Mouse (Mus musculus): ENCODE measurements around the gene Zfp784. TPM values are rescaled to one million over a fixed set of nuclear protein-coding genes. Genes with fewer than 3 reads are reported as not detected.
A peak's percentile ranks its signal among the peaks of the same experiment; 100 is the strongest.

The Zfp784 gene
- total RNA-seq (2014; rRNA removed) = 5.0 and 8.0 TPM in 2 replicates
- polyA plus RNA-seq (2015; fragmentation: Nextera tagmentation; extraction: Ambion mirVana) = 4.3 and 5.4 TPM in 2 replicates

DNA sequence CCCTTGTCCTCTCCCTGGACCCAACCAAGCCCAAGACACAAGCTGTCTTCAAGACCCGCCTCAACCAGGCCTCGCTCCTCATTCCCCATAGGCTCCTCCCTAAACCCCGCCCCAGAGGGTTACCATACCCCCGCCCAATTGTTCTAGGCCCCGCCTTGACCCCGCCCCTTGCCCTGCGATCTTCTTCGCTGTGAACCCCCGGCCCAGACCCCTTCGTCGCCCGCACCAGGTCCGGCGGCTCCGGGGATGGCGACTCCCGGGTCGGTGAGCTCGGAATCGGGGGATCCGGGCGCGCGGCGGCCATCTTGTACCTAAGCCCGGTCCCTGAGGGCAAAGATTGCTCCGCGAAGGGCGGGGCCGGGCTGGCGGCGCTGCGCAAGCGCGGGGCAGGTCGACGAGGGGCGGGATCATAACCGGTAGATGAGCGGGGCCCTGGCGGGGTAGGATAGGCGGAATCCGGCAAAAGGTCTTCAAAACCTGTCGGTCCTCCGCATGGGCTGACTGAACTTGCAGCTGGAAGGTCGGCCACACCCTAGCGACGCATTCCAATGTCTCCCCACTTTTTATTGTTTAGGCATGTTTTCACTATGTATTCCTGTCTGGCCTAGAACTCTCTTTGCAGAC, at the start of gene Zfp784:
Gene Zfp784 (minus strand): TSS at position 338 of the 624 bp plus-strand sequence.
- H3K4me1 ChIP-seq (ENCODE audit: insufficient read depth, low read length) = peaks cover 6% of the 10 kb centered on the region; the same call in 1 of the 2 replicates
- H3K4me3 ChIP-seq (ENCODE audit: low read depth, low read length) = peak within 1 kb of the TSS; percentile 59
- under 1% methylated on average over 46 of the region's 48 CpGs for WGBS
- H3K36me3 ChIP-seq (ENCODE audit: insufficient read depth, low read length) = peaks cover 21% of the 10 kb centered on the region
- H3K9ac ChIP-seq (replicated peaks; ENCODE audit: low read length, poor library complexity, severe bottlenecking) = peak within 1 kb of the TSS; percentile 92
- peak; percentile 93 for DNase-seq (ENCODE audit: low spot score)
- peak within 1 kb of the TSS; percentile 59 for H3K4me2 ChIP-seq (ENCODE audit: low read depth, low read length, poor library complexity, severe bottlenecking)
- no peaks in the 10 kb centered on the region for H3K27me3 ChIP-seq (ENCODE audit: insufficient read depth, low read length)
- peak; percentile 8; the same call in 1 of the 2 replicates for TF ChIP-seq CTCF (IDR thresholded peaks at IDR 0.05)
- no peaks in the 10 kb centered on the region for H3K9me3 ChIP-seq (ENCODE audit: low read length)
- peak within 1 kb of the TSS; percentile 94 for H3K27ac ChIP-seq (ENCODE audit: low read depth, low read length)
- ATAC-seq (ENCODE audit: low FRiP score) = peak; percentile 95

DNA sequence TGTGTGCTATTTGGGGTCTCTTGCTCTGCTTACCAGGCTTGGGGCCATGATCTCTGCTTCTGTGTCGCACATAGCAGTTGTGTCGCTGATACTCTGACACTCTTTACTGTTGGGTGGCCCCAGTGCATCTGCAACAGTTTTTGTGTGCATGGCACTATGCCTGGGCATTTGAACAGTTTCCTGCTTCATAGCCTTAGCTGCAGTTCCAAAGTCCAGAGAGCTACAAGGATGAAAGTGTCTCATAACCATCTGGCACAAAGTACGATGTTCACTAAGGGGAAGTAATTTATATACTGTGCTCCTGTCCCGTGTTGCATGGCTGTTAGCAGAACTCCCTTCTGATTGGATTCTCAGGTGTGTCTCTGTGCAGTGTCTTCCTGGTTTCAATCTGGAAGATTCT, 49.6 kb upstream of the Zfp784 start:
- no peaks in the 10 kb centered on the region for H3K27me3 ChIP-seq (ENCODE audit: insufficient read depth, low read length)
- 85% methylated on average over 4 of the region's 4 CpGs for WGBS
- H3K4me2 ChIP-seq (ENCODE audit: low read depth, low read length, poor library complexity, severe bottlenecking) = no peak overlapping the region
- no peaks in the 10 kb centered on the region for H3K9me3 ChIP-seq (ENCODE audit: low read length)
- no peak for DNase-seq (ENCODE audit: low spot score)
- H3K4me3 ChIP-seq (ENCODE audit: low read depth, low read length) = no peak overlapping the region
- no peak overlapping the region for H3K27ac ChIP-seq (ENCODE audit: low read depth, low read length)
- H3K9ac ChIP-seq (replicated peaks; ENCODE audit: low read length, poor library complexity, severe bottlenecking) = no peak overlapping the region
- H3K36me3 ChIP-seq (ENCODE audit: insufficient read depth, low read length) = peaks cover 24% of the 10 kb centered on the region
- no peak for ATAC-seq (ENCODE audit: low FRiP score)
- no peak for TF ChIP-seq CTCF (IDR thresholded peaks at IDR 0.05)
- no peaks in the 10 kb centered on the region for H3K4me1 ChIP-seq (ENCODE audit: insufficient read depth, low read length)

DNA sequence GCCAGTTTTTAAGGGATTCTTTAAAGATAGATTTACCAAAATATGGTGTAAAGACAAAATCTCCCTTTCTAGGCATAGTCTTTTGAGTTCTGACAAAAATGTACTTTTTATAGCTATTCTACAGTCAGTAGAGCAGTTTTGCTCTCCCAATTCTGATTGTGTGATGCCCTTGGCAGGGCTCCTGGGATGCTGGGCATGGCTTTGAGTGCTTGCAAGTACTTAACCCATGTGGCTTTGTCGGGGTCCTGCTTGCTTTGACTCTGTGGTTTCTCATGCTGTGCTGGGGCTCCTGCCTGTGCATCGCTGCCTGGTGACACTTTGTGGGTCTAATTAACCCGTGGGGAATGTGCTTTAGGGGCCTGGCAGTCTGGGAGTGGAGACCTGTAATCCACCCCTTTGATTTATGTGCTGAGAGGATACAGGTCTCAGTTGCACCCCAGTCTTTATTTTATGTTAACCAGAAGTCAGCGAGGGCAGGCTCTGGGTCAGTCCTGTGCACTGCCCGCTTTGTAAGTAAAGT, 48.7 kb upstream of the Zfp784 start:
- 67% methylated on average over 5 of the region's 5 CpGs for WGBS
- H3K4me1 ChIP-seq (ENCODE audit: insufficient read depth, low read length) = 0 out of 2 replicates have a peak, but pooled peaks cover 2% of the 10 kb centered on the region
- no peak overlapping the region for H3K4me3 ChIP-seq (ENCODE audit: low read depth, low read length)
- no peaks in the 10 kb centered on the region for H3K27me3 ChIP-seq (ENCODE audit: insufficient read depth, low read length)
- peaks cover 20% of the 10 kb centered on the region for H3K36me3 ChIP-seq (ENCODE audit: insufficient read depth, low read length)
- no peak overlapping the region for H3K27ac ChIP-seq (ENCODE audit: low read depth, low read length)
- no peaks in the 10 kb centered on the region for H3K9me3 ChIP-seq (ENCODE audit: low read length)
- H3K9ac ChIP-seq (replicated peaks; ENCODE audit: low read length, poor library complexity, severe bottlenecking) = no peak overlapping the region
- TF ChIP-seq CTCF (IDR thresholded peaks at IDR 0.05) = no peak
- ATAC-seq (ENCODE audit: low FRiP score) (no peak), DNase-seq (ENCODE audit: low spot score) (no peak)
- no peak overlapping the region for H3K4me2 ChIP-seq (ENCODE audit: low read depth, low read length, poor library complexity, severe bottlenecking)

DNA sequence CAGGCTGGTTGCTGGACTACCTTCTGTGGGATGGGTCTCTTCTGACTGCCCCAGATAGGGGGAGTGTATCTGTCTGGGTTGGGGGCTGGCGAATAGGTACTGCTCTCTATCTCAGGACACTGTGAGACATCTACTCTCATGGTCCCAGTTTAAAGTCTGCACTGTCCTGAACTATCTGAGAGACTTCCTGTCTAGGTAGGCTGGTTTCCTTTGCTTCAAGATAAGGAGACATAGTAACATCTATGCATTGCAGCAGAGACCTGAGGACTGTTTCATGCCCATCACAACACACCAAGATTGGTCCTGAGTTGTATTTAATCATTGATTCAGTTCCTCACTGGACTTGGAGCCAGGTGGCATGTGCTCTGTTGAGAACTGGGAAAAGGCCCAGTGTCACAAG, 47.3 kb upstream of the Zfp784 start:
- H3K27me3 ChIP-seq (ENCODE audit: insufficient read depth, low read length) = no peaks in the 10 kb centered on the region
- H3K9ac ChIP-seq (replicated peaks; ENCODE audit: low read length, poor library complexity, severe bottlenecking) = no peak overlapping the region
- no peak overlapping the region for H3K4me2 ChIP-seq (ENCODE audit: low read depth, low read length, poor library complexity, severe bottlenecking)
- DNase-seq (ENCODE audit: low spot score) = no peak
- 0 out of 2 replicates have a peak, but pooled peaks cover 7% of the 10 kb centered on the region for H3K4me1 ChIP-seq (ENCODE audit: insufficient read depth, low read length)
- WGBS = 91% methylated on average over 1 of the region's 1 CpGs
- ATAC-seq (ENCODE audit: low FRiP score) = no peak
- H3K4me3 ChIP-seq (ENCODE audit: low read depth, low read length) = no peak overlapping the region
- H3K36me3 ChIP-seq (ENCODE audit: insufficient read depth, low read length) = peaks cover 17% of the 10 kb centered on the region
- no peak for TF ChIP-seq CTCF (IDR thresholded peaks at IDR 0.05)
- H3K27ac ChIP-seq (ENCODE audit: low read depth, low read length) = no peak overlapping the region
- no peaks in the 10 kb centered on the region for H3K9me3 ChIP-seq (ENCODE audit: low read length)

DNA sequence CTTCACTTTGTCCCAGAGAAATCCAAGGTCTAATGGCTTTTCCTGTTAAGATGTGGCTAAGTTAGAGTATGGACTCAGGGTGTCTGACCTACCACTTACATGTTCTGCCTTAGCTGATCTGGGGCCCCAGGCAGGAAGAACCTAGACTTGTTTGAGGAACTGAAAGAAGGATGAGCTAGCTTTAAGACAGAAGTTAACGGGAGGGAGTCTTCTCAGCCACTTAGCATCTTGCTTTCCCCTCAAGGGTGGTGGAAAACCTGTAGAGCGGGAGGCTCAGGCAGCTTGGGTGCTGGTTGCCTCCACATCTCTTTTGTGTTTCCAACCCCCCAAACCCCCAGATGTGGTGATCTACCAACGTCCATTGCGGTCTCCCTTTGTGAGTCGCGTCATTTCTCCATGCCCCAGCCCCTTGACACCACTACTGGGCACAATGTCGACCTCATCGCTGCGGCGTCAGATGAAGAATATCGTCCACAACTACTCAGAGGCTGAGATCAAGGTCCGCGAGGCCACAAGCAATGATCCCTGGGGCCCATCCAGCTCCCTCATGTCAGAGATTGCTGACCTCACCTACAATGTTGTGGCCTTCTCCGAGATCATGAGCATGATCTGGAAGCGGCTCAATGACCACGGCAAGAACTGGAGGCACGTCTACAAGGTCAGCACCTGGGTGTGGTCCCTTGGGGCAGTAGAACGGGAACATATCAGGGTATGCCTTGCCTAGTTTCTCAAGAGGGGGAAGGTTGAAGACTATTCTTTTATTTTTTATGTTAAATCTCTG, 45.3 kb upstream of the Zfp784 start:
- no peak overlapping the region for H3K9ac ChIP-seq (replicated peaks; ENCODE audit: low read length, poor library complexity, severe bottlenecking)
- ATAC-seq (ENCODE audit: low FRiP score) (no peak), DNase-seq (ENCODE audit: low spot score) (no peak)
- TF ChIP-seq CTCF (IDR thresholded peaks at IDR 0.05) = no peak
- no peaks in the 10 kb centered on the region for H3K9me3 ChIP-seq (ENCODE audit: low read length)
- 94% methylated on average over 18 of the region's 18 CpGs for WGBS
- peaks cover 22% of the 10 kb centered on the region for H3K36me3 ChIP-seq (ENCODE audit: insufficient read depth, low read length)
- no peaks in the 10 kb centered on the region for H3K27me3 ChIP-seq (ENCODE audit: insufficient read depth, low read length)
- no peak overlapping the region for H3K27ac ChIP-seq (ENCODE audit: low read depth, low read length)
- no peak overlapping the region for H3K4me3 ChIP-seq (ENCODE audit: low read depth, low read length)
- no peak overlapping the region for H3K4me2 ChIP-seq (ENCODE audit: low read depth, low read length, poor library complexity, severe bottlenecking)
- H3K4me1 ChIP-seq (ENCODE audit: insufficient read depth, low read length) = 0 out of 2 replicates have a peak, but pooled peaks cover 7% of the 10 kb centered on the region

DNA sequence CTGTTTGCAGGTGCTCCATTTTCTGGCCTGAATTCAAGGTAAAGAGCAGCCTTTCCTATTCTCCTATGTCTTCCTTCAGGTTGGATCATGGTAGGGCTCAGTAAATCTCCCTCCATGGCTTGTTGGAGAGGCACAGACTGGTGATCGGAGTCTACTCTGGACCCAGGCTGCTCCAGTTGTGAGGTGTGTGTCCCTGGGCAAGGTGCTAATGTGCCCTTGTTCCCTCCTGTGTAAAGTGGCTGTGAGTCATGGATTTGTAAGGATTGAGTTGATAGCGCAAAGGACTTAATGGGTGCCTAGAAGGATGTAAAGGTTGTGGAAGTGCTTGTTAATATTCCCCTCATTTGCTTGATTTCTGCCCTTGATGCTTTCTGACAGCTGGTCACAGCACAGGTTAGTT, 43.7 kb upstream of the Zfp784 start:
- H3K27me3 ChIP-seq (ENCODE audit: insufficient read depth, low read length) = no peaks in the 10 kb centered on the region
- 0 out of 2 replicates have a peak, but pooled peaks cover 7% of the 10 kb centered on the region for H3K4me1 ChIP-seq (ENCODE audit: insufficient read depth, low read length)
- ATAC-seq (ENCODE audit: low FRiP score) (no peak), DNase-seq (ENCODE audit: low spot score) (no peak)
- H3K9me3 ChIP-seq (ENCODE audit: low read length) = no peaks in the 10 kb centered on the region
- no peak overlapping the region for H3K9ac ChIP-seq (replicated peaks; ENCODE audit: low read length, poor library complexity, severe bottlenecking)
- WGBS = 96% methylated on average over 2 of the region's 2 CpGs
- no peak overlapping the region for H3K27ac ChIP-seq (ENCODE audit: low read depth, low read length)
- peak overlapping the region; percentile 91 for H3K4me2 ChIP-seq (ENCODE audit: low read depth, low read length, poor library complexity, severe bottlenecking)
- no peak overlapping the region for H3K4me3 ChIP-seq (ENCODE audit: low read depth, low read length)
- H3K36me3 ChIP-seq (ENCODE audit: insufficient read depth, low read length) = peaks cover 33% of the 10 kb centered on the region
- no peak for TF ChIP-seq CTCF (IDR thresholded peaks at IDR 0.05)
